Mouse (Mus musculus) liver, adult 2 months (tissue): ENCODE data around the gene Elane.

ENCODE experiments used
- CTCF ChIP-seq: fragments of 200-500 bp; IDR thresholded peaks from 2 replicates; pipeline ENCODE4 v1.5.1; 2011; ENCODE audit warnings: low read depth, low read length, control low read depth
- POLR2A ChIP-seq: fragments of 200-500 bp; IDR thresholded peaks from 2 replicates; pipeline ENCODE4 v1.6.1; 2011; ENCODE audit warnings: low read length, control low read depth; ENCODE audit not compliant: insufficient read depth; ENCODE audit errors: extremely low read depth

GRCm38 (mm10) chr10:79896306-79896705, 10.3 kb downstream of the Elane start:
- TF ChIP-seq CTCF (no peak), POLR2A (no peak)
